Mouse (Mus musculus): ENCODE results near the gene Pkhd1.
"Not testable (repeated sequence)": the region's sequence is repeated elsewhere in the genome, so short reads cannot be mapped to it uniquely, and the experiment has no call there.

Pkhd1 gene

DNA sequence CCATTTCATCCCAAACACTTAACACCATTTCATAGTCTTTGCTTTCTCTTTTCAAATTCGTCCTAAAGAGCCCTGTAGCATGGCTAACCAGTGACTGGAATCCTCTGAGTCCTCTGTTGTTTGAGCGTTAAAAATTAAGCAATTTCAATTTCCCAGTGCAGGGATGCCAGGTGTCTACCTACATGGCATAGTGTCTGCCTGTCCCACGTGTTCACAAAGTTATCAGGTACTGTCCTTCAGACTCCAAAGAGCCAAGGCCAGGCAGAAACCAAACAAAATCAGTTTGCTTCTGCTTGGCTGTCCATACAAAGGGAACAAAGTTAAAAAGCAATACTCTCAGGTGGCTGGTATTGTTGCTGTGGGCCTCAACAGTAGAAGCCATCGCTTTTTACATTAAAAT lies 136.0 kb downstream of the Pkhd1 start:
- DNase-seq, result no peak

DNA sequence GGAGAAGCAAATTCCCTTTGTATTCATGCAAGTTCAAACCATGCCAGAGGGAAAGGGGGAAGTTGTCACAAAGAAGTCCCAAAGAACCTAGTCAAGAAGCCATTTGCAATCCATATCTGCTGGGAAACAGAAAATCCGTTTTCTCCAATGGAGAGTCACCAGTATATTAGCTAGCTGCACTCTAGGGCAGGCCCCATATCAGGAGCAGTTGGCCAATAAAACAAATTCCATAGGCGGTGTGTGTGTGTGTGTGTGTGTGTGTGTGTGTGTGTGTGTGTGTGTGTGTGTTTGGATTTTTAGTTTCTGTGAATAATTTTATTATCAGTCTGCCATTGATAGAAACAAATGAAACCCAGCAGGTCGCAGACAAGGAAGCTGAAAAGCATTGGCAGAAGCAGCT lies 139.2 kb downstream of the Pkhd1 start:
- DNase-seq, result no peak

DNA sequence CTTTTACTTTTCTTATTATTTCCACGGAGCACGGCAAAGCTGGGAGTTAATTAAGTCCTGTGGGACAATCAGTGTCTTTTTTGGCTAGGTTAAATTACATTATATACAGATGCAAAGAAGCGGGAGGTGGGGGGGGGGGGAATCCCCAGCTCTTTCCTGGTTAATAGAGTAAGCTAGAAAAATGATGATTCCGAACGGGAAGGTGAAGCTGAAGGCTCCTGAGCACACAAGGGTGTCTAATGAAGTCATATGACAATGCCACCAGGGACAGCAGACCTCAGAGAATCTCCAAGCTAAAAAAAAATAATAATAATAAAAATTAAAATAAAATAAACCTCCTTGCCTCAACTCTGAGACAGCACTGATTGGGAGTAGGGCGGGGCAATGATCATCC lies 139.6 kb downstream of the Pkhd1 start:
- no peak for DNase-seq

DNA sequence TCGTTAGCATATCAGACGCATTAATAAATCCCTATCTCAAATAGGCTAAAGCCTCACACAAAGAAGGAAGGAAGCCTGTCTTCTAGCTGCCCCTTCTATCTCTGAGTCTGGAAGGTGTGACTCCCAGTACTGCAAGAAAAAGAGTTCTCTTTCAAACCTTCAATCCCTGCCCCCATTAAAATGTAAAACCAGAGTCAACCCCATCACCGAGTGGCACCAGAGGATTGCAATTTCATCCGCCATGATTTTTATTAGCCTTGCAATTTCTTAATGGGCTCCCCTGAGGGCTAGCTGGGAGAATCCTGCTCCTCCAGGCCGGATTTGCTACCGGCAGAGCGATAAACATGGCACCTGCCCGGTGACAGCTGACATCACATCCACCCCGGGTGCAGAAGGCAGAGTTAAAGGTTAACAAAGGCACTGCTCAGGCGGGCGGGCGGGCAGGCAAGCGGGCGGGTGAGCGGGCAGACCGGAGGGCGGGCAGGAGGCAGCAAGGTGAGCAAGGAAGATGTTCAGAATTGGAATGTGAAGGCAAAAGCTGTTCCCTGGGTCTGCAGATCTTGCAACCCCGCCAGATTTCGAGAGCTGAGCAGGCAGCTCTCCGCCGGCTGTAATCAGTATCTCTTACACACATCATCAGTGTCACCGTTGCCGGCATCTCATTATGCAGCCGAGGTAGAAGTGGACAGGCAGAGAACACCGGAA lies 140.2 kb downstream of the Pkhd1 start:
- DNase-seq, result no peak

DNA sequence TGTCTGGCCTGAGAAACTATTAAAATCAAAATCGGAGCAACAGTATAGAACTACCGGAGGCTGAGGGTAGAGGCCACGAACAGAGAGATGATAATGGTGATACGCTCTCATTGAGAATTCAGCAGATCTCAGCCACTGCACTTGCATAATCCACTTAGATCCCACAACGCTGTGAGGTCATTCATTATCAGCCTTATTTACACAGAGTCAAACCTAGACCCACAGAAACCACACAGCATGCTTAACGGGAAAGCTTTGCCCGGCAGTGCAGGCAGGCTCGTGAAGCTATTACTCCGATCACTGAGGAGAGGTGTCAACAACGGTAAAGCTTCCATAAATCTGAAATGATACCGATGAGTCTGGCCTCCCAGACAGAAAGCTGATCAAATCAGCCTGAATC lies 147.1 kb downstream of the Pkhd1 start:
- DNase-seq, result no peak

DNA sequence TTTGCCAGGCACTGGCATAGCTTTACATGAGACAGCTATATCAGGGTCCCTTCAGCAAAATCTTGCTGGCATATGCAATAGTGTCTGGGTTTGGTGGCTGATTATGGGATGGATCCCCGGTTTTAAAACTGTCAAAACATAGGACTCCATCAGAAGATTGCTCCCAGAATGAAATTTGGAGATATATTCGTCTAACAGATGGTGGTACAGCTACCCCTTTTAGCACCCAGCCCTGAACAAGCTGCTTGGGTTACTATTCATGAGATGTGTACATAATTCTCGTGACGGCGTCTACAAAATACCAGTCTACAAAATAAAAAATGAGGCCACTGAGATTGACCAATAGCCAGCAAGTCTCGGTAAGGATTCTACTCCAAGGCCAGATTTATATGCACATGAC lies 147.5 kb downstream of the Pkhd1 start:
- no peak for DNase-seq

DNA sequence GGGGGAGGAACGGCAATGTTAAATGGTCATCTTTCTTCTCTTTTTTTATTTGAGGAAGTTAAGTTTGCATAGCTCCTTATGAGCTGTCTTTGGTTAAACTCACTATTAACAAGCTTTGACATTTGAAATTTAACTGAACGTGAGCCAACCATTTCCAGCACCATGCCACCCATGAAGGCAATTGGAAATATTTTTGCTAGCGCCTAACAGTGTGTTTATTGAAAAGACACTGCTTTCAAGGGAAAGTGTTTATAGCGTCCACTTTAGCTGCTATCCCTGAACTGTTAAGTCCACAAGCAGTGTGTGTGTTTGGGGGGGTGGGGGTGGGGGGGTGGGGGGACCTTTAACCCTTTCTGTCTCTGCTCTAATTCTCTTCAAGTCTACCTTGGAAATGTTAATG lies 151.4 kb downstream of the Pkhd1 start:
- DNase-seq, result no peak

DNA sequence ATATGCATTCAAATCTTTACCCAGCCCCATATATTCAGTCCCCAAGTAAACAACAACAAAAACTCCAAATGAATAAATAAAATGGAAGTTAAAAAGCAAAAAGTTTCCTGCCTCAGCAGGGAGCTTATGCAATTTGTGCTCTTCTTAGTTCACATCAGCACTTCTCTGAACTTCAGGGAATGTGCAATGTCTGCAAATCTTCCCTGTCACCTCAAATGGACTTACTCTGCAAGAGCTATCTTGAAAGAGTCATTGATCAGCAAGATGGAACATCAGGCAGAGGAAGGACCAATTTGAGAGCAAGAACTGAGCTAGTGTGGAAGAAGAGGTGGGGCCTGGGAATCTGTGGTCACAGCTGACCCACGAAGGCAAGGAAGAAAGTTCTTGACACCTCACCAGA lies 163.2 kb downstream of the Pkhd1 start:
- no peak for DNase-seq

DNA sequence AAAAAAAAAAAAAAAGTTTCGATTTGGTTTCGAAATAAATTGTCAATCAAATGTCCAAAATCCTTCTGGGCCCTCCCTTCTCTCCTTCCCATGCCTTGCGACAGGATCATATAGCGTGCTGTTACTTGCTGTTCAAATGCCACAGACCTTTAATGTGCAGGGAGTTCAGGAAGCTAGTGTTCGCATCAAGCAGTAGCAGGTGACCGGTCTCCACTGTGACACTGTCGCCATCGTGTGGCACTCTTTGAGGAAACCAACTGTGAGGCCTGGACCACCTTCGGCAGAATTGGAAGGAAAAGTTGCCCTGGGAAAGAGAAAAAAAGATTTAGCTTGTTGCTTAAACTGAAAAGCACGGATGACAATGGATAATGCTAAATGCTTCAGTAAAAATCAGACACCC lies 167.8 kb downstream of the Pkhd1 start:
- DNase-seq, result no peak

DNA sequence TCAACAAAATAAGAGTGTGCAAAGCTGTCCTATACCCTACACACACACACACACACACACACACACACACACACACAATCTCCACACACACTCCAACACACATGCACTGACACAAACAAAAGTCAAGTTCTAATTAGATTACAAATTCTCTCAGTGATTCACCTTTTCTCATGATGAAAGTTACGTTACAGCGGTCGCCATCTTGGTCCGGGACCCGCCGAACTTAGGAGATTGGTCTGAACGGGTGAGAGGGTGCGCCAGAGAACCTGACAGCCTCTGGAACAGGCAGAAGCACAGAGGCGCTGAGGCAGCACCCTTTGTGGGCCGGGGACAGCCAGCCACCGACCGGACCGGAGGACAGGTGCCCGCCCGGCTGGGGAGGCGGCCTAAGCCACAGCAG lies 185.8 kb downstream of the Pkhd1 start:
- DNase-seq, result not testable (repeated sequence)

DNA sequence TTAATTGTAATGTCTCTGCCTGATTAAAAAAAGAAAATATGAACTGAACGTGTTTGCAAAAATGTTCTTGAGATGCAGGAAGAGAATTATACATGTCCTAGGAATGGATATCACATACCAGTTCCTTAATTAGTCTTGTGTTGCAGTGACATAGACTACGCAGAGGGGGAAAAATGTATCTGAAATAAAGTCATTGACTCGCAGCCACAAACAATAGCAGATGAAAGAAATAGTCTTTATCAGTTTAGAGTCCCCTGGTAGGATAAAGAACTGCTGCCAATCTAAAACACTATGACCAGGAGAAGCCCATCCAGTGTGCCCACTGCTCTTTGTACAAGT lies 188.8 kb downstream of the Pkhd1 start:
- no peak for DNase-seq

DNA sequence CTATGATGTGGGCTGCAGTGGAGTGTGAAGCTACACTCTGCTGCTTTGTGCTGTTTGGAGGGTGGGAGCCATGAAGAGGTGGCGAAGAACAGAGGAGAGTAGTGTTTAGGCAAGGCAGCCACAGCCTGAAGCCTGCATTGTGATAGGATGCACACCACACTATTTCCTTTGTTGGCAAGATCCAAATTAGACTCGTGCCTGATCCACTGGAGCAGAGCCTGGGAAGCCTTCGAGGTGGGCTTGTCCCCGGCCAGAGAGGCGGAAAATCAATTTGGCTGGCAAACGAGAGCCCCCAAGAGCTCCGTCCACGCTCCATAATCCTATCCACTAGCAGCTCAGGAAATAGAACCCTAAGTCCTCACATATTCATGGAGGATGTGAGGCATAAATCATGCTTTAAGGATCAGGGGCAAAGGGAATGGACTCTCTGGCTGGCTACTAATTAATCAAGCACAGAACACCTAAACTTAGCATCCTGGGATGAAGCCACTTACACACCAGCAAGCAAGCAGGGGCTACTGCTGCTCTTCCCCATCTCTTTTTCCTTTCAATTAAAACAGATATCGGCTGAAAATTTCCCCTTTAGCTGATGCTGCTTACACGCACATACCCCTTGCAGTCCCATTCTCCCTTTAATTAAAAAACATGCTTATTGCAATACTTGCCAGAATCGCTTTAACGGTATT lies 189.4 kb downstream of the Pkhd1 start:
- no peak for DNase-seq

DNA sequence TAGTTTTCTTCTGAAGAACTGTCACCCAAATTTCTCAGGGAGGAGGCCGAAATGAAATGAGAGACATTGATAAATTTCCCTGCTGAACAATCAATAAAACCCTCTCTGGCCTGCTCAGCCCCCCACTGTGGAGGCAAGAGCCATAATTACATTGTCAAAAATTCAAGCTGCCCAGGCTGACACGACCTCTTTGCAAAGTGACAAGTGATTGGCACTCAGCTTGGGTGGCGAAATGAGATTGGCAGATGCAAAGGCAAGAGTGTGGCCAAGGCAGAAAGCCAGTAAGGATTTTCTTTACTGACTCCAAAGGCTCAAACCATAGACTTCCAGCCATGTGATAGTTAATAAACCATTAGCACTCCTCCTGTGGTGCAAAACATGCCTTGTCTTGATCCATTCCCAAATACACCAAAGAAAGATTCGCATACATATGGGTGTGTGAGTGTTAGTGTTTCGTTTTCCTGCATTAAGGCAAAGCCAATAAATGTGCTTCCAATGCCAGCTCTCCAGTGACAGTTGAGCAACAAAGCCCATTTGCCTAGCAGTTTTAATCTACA lies 208.4 kb downstream of the Pkhd1 start:
- no peak for DNase-seq

DNA sequence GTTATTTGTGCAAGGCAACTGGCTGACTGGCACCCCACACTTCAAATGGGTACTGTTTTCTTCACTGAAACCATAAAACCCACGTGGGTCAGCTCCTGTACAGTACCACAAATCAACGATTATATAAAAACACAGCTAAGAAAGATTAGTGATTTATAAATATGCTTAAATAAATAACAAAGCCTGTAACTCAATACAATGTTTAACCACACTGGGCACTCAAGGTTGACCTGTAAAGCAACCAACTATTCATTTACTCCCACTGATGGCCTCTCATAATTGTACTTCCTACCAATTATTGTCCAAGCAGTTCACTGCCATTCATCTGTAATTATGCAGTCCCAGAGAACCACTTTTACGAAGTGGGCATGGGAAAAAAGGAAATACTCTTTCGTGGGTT lies 219.5 kb downstream of the Pkhd1 start:
- DNase-seq, result no peak

DNA sequence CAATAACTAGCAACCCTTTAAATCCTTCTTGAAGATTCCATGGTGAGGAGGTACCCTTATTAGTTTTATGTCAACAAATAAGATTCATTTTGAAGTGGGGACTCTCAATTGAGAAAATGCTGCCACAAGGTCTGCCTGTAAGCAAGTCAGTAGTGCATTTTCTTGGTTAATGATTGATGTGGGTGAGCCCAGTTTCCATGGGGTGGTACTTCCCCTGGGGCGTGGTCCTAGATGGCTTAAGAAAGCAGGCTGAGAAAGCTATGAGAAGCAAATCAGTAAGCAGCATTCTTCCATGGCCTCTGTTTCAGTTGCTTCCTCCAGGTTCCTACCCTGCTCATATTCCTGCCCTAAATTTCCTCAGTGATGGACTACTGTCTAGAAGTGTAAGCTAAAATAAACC lies 253.4 kb downstream of the Pkhd1 start:
- no peak for DNase-seq

DNA sequence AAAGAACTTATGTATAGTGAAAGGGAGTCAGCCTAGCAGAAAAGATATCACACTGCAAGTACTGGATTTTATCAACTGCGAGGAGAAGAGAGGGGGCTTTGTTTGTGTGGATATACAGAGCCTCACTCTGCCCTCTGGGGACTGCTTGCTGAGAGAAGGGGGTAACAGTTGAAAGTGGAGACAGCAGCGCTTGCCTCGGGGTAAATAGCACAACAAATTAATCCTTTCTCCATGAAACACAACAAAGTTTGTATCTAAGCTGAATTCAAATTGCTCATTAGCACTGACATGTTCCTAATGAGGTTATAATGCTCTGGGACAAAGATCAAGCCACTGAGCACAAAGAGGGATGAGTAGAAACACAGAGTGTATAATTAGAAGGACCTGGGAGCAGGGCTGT lies 273.2 kb downstream of the Pkhd1 start:
- DNase-seq, result no peak

DNA sequence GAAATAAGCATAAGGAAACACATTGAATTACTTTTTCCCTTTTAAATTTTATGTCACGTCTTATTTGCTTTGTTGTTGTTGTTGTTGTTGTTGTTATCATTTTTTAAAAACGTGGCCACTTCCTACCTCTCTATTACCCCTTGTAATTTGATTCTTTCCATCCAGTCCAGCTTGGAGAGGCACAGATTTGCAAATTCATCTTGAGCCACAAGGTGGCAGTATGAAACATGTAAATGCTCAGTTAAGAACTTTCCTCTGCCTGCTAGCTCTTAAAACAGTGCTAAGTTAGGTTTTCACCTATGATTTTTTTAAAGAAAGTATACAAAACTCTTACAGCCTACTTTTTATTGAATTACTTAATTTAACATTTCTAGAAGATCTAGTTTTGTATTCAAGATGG lies 306.4 kb downstream of the Pkhd1 start:
- DNase-seq, result peak; percentile 54

DNA sequence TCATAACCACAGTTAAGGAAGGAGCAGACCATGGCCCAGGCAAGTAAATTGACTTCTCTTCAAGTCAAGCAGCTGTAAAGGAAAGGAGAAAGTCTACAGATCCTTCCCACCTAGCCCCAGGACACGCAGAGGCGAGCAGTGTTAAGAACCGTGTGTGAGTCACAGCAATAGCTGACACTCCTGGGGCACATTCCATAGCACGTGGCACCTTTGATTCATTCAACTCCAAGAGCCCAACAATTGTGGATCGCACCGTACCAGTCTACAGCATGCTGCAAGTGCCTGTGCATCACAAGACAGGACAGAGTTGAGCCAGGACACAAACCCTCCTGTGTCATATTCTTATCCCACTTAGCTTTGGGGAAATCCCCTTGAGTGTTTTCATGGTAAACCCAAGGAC lies 306.9 kb downstream of the Pkhd1 start:
- no peak for DNase-seq

DNA sequence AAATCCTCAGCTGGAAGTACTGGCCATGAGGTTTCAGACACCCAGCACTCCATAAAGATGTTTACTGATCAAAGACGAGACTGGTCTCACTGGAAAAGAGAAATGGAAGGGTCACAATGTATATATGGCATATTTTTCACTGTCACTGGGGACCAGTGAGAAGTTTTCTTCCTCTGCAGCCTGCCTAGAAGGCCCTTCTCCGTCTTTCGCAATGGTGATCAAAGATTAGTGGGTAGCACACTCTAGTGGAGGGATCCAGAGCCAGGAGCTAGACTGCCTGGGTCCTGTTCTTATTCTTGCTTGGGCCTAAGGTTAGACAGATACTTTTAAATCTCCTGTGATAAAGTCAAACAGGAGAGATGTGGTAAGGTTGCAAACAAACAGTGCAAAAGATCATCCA lies 311.7 kb downstream of the Pkhd1 start:
- no peak for DNase-seq

DNA sequence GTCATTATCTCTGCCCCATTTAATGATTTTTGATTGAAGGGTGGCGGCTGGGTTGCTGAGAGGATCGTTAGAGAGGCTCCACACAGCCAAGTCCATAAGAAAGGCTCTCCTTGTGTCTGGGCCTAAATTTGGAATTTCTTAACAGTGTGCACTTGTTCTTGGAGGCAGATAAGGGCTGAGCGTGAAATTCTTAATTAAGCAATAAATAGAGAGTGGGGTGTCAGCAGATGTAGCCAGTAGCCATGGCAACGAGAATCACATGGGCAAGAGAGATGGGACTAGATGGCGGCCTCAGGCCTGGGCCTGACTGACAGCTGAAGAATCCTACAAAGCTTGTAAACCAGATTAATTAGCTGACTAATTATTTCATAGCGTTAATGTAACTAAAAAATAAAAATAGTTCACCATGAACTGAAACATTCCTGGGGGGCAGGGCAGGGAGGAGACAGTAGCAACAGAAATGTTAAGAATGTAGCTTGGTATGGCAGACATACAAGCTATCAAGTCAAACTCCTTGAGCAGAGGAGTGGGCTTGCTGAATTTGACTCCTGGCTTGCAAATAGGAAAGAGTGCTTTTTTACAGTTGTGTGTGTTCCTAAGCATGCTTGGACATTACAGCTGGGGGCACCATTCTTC lies 314.8 kb downstream of the Pkhd1 start:
- DNase-seq, result no peak

DNA sequence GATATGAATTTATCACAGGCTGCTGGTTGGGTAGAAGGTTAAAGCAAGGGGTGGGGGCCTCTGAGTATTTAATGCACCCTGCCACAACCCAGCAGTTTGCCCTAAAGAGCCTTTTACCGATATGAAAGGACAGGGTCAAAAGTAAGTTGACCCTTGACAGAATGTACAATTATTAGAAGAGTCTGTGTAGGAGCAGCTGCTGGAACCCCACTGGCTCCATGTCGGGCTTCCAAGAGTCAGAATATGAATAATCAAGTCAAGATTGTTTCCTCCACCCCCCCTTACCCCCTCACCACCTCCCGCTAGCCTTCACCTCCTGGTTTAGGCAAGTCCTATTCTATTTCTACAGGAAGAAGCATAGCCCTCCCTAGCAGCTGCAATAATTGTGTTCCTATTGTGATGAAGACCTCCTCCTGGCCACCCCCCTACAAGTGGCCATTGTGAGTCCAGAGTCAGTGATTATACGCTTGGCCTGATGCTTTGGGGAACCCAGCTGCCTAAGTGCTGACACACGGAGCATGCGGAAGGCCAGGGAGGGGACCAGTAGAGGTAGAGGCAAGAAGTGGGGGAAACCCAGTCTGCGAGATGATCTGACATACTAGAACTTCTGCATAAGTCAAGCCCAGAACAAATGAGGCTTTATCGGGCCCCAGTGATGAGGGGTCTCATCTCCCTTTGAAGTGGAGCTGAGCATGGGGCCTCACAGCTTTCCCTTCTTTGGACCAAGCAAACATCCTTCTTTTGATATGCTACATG lies 315.5 kb downstream of the Pkhd1 start:
- DNase-seq, result no peak

DNA sequence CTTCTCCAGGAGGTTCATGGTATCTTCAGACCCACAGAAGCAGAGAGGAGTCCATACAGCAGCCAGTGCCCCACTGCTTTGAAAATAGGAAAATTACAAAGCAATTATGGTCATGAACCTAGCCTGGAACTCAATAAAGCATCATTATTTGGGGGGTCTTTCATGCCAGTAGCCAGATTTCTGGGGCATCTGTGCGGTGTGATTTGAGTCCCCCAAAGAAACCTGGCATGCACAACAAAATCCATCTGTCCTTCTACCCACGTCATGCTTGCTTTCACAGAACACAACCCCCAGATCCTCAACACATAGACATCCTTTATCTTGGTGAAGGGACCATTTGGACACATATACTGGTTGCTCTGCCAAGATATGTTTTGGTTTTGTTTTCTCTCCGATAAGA lies 316.2 kb downstream of the Pkhd1 start:
- DNase-seq, result no peak

DNA sequence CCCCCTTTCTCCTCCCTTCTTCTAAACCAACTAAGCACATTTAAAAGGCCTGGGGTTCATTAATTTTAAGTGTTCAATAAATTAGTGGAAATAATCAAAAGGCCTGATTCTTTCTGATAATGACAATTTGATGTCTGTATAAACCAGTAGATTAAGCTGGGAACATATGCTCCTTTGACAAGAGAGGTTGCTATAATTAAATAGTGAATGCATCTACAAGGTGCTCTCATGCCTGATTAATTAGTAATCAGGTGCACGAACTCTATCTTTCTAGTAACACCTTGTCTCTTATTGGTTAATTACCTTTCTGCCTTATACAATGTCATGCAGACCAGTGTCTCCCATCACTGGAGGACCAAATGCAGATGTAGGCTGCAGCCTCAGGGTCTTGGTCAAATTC lies 329.2 kb downstream of the Pkhd1 start:
- no peak for DNase-seq

DNA sequence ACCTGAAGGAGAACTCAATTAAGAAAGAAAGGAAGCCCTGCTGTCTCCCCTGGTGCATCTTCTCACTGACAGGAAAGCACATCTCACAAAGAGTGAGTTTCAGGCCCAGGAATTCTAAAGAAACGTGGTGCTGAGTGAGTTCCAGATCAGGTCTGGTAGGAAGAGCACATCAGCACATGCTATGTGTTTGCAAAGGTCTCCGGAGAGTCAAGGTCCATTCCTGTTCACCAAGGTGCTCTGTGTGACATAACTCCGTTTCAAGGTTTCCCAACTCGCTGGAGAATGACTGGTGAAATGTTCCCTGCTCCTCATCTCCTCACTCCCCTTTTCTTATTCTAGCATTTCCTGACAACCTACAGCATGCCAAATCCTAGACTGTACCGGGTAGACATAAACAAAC lies 357.5 kb downstream of the Pkhd1 start:
- DNase-seq, result no peak
